Mouse (Mus musculus): ENCODE data around the gene Ints4.

The Ints4 gene

GRCm38 (mm10) chr7:97536571-97536970, 55.8 kb downstream of the Ints4 start:
- no peak for DNase-seq (ENCODE audit: low spot score in 2 of 2)

DNA sequence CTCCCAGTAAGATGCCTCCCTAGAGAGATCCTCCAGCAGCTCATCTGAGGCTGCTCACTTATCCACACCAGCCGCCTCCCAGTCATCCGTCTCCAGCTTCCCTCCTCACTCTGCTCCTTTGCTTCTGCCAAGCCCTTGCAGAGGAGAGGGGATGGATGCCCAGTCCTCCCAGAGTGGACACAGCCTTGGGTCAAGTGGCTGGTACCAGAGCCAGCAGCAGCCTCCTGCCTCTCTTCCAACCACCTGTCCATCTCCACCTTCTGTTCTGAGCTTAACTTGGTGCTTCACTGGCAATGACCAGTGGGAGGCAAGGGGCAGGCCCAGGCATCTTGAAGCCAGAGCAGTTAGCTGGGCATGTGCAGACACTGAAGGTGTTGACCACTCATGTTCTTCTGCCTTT, 65.7 kb downstream of the Ints4 start:
- DNase-seq (ENCODE audit: low spot score in 2 of 2), result no peak

GRCm38 (mm10) chr7:97549301-97549700, 68.5 kb downstream of the Ints4 start:
- DNase-seq (ENCODE audit: low spot score in 2 of 2), result no peak

DNA sequence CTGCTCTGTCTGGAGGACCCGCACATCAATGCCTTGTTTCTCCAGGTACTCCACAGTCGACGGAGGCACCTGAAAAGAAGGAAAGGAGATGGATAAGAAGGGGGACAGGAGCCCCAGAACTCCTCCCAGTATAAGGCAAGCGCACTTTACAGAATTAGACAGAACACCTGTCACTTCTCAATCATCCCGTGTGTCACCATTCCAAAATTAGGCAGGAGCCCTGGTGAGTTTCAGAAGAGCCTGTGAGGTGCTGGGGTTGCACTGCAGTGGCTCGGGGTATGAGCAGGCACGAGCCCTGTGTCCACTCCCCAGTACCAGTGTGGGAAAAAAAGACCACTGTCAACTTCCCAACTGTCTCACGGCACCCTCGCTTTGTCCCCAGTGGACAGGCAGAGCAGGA, 69.9 kb downstream of the Ints4 start:
- no peak for DNase-seq (ENCODE audit: low spot score in 2 of 2)

DNA sequence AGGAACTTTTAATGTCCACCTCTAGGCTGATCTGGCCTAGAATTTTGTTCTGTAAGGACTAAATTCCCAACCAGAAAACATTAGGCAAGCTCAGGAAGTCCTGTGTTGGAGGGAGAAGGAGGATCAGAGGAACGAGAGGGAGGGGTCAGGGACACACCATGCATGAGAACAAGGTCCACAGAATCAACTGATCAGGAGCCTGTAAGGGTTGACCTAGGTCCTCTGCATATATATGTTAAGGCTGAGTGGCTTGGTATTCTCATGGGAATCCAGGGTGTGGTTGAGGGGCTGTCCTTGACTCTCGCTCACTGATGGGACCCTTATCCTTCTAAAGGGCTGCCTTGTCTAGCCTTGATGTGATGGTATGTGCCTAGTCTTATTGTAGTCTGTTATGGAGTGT, 82.8 kb downstream of the Ints4 start:
- DNase-seq (ENCODE audit: low spot score in 2 of 2), result no peak

- DNase-seq (ENCODE audit: low spot score in 2 of 2), result no peak
These were observed 88.6 kb downstream of the Ints4 start for GRCm38 (mm10) chr7:97569372-97569771.

- no peak for DNase-seq (ENCODE audit: low spot score in 2 of 2)
These were observed 89.6 kb downstream of the Ints4 start for GRCm38 (mm10) chr7:97570389-97570788.

GRCm38 (mm10) chr7:97578361-97579066, 97.8 kb downstream of the Ints4 start:
- no peak for DNase-seq (ENCODE audit: low spot score in 2 of 2)

- DNase-seq (ENCODE audit: low spot score in 2 of 2), result peak; percentile 82 to 85
These were observed 98.6 kb downstream of the Ints4 start, which contains the start of the genes Aamdc and Rsf1 for GRCm38 (mm10) chr7:97579067-97579975. Gene Aamdc, minus strand, starts transcription at chr7:97579497. Gene Rsf1, plus strand, starts transcription at chr7:97579889.

- DNase-seq (ENCODE audit: low spot score in 2 of 2), result peak; percentile 21 to 44
These were observed 99.5 kb downstream of the Ints4 start for GRCm38 (mm10) chr7:97579976-97580842.

DNA sequence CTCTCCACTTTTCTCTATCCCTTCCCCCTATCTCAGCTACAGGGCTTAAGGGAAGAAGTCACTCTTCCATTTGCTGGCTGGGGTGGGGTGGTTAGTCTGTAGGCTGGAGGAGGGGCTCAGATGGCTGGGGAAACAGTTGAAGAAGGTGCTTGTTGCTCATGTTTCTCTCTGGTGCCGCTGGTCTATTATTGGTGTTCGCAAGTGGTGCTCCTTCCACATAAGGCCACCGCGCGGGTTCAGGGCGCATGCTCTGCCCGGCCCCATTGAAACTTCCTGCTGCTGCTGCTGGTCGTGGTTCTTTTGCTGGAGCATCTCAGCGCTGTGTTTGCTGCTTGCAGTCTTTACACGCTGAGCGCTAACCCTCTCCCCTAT, 100.1 kb downstream of the Ints4 start:
- DNase-seq (ENCODE audit: low spot score in 2 of 2), result peak; percentile 68 to 69

DNA sequence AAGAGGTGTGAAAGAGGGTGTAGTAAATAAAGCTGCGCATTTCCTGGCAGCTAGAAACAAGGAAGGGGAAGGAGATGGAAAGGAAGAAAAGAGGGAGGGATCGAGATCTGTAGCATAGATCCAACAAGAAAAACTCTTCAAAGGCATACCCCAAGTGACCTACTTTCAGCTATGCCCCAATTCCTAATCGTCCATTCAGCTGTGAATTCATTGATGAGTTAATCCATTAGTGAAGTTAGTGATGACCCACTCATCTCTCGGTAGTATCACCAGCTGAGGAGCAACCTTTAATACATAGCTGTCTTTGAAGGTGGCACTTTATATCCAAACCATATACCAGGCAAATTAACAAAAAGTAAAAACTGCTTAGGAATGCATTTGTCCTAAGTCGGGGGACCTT, 107.8 kb downstream of the Ints4 start:
- no peak for DNase-seq (ENCODE audit: low spot score in 2 of 2)

DNA sequence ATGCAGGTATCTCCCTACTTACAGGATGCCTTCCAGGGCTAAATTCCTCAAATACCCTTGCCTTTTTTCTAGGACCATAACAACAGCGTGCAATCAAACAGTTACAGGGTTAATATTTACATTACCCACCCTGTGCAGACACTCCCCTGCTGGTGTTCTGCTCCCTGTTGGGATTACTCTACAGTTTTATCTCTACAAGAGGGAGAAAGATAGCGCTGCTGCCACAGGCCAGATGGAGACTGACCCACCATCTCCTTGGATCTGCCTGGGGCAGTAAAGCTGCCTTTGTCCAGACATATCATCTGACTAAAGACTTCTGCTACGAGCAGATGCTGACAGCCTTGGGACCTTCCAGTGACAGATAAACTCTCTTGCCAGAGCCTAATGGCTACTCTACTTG, 109.7 kb downstream of the Ints4 start:
- DNase-seq (ENCODE audit: low spot score in 2 of 2), result no peak

Data from spleen, postnatal 14 days (tissue).